Mouse (Mus musculus) stomach, embryonic 15.5 days (tissue): Measurements from ENCODE around the gene 2310011J03Rik. TPM values are rescaled to one million over a fixed set of nuclear protein-coding genes. Genes with fewer than 3 reads are reported as not detected.
"Not testable (repeated sequence)": the region's sequence is repeated elsewhere in the genome, so short reads cannot be mapped to it uniquely, and the experiment has no call there.

Source experiments
- ATAC-seq: fragments of 200-750 bp; cut with Nextera tagmentation; 2 replicates; pipeline ENCODE4 v1.8.0; 2017; ENCODE audit warnings: low read depth, moderate number of reproducible peaks, moderate TSS enrichment; ENCODE audit not compliant: insufficient read depth, low FRiP score
- H3K27ac ChIP-seq: fragments of 300-500 bp; sonication (generic); 2 replicates; pipeline ENCODE4 v1.5.1; 2015; ENCODE audit warnings: mild to moderate bottlenecking, inconsistent platforms
- H3K27me3 ChIP-seq: fragments of 300-500 bp; sonication (generic); replicated peaks from 2 replicates; pipeline ENCODE4 v1.6.1; 2015; ENCODE audit warnings: inconsistent platforms
- H3K36me3 ChIP-seq: fragments of 300-500 bp; sonication (generic); 2 replicates; pipeline ENCODE4 v1.6.1; 2015; ENCODE audit warnings: inconsistent platforms
- H3K4me1 ChIP-seq: fragments of 300-500 bp; sonication (generic); 2 replicates; pipeline ENCODE4 v1.6.1; 2015; ENCODE audit warnings: inconsistent platforms
- H3K4me2 ChIP-seq: fragments of 300-500 bp; sonication (generic); 2 replicates; pipeline ENCODE4 v1.6.1; 2015; ENCODE audit warnings: mild to moderate bottlenecking, inconsistent platforms
- H3K4me3 ChIP-seq: fragments of 300-500 bp; sonication (generic); replicated peaks from 2 replicates; pipeline ENCODE4 v1.5.1; 2015; ENCODE audit warnings: inconsistent platforms
- H3K9ac ChIP-seq: fragments of 300-500 bp; sonication (generic); 2 replicates; pipeline ENCODE4 v1.6.1; 2015; ENCODE audit warnings: inconsistent platforms
- H3K9me3 ChIP-seq: fragments of 300-500 bp; sonication (generic); 2 replicates; pipeline ENCODE4 v1.6.1; 2016; ENCODE audit warnings: inconsistent platforms
- WGBS: fragments of 180-500 bp; shearing (Covaris S2); methylation state at CpG from one replicate; pipeline ENCODE4 v1.1.7; 2015; 5-methylcytosine and 5-hydroxymethylcytosine counted together
- polyA plus RNA-seq: library from polyadenylated mRNA; unstranded; fragments of >200 nt; fragmentation: Nextera tagmentation; extraction: Ambion mirVana; gene quantifications from 2 replicates; pipeline ENCODE4 v1.2.1, GENCODE M21; 2015

The 2310011J03Rik gene
- polyA plus RNA-seq, 1 experiment from 2014 or later, result 40.5 TPM

DNA sequence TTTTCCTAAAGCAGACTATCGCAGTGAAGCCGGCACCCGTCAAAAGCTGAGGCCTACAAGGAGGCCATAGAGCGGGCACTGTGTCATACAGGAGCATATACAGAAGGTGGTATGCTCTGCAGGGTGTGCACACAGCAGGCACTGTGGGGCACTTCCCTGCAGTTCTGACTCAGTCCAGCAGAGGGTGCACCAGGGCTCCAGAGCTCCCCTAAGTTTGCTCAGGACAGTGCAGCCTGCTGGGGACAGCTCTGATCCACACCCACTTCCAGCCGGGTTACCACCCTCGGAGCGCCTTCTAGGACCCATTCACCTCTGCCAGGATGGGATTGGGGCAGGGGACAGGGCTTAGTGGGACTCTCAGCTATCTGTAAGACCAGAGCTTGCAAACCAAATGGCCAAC is 30.0 kb upstream of the 2310011J03Rik start:
- ATAC-seq, result peak; percentile 76
- WGBS, result 4% methylated on average over 7 of the region's 7 CpGs
- H3K27me3 ChIP-seq, result peaks cover 65% of the 10 kb centered on the region
- no peaks in the 10 kb centered on the region for H3K36me3 ChIP-seq
- no peak overlapping the region for H3K27ac ChIP-seq
- peaks cover 27% of the 10 kb centered on the region for H3K4me1 ChIP-seq
- H3K9ac ChIP-seq, result no peak overlapping the region
- no peak overlapping the region for H3K4me2 ChIP-seq
- H3K4me3 ChIP-seq, result no peak overlapping the region
- H3K9me3 ChIP-seq, result no peaks in the 10 kb centered on the region

- Histone ChIP-seq H3K27me3 (peaks cover 66% of the 10 kb centered on the region), H3K36me3 (no peaks in the 10 kb centered on the region), H3K4me2 (peak overlapping the region; percentile 73), H3K4me3 (peak overlapping the region; percentile 43), H3K4me1 (peaks cover 36% of the 10 kb centered on the region), H3K9ac (no peak overlapping the region), H3K9me3 (no peaks in the 10 kb centered on the region), H3K27ac (peak overlapping the region; percentile 61; the same call in 1 of the 2 replicates)
- ATAC-seq, result no peak
- WGBS, result 18% methylated on average over 26 of the region's 26 CpGs
Observed at GRCm38 (mm10) chr10:80348981-80349380, 28.6 kb upstream of the 2310011J03Rik start.

DNA sequence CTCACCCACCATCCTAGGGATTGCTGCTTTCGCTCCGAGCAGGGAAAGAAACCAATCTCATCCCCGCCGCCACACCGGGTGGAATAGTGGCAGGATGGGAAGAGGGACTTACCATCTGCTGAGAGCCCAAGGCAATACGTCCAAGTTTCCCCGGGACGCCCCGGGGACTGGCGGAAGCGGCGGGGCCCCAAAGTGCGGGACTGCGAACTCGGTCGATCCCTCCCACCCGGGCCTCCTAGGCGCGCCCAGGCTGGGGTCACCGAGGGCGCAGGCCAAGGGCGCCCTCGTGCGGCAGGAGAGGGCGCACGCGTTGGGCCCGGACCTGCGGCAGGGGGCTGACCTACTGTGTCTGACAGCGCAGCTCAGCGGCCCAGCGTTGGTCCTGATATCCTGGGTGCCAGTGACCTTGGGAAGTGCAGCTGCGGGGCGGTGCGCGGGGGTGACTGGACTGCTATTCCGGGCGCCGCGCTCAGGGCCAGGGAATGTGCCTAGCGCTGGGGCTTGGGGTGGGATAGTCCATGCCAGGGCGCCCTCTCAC is 28.0 kb upstream of the 2310011J03Rik start, which contains the start of gene Adamtsl5:
Adamtsl5 (minus strand) TSS at position 169 of the 538 bp plus-strand sequence.
- Histone ChIP-seq H3K4me1 (peaks cover 43% of the 10 kb centered on the region), H3K27me3 (peaks cover 72% of the 10 kb centered on the region), H3K4me2 (peak within 1 kb of the TSS; percentile 73), H3K9me3 (no peaks in the 10 kb centered on the region), H3K27ac (peak within 1 kb of the TSS; percentile 61), H3K9ac (peak within 1 kb of the TSS; percentile 32), H3K4me3 (peak within 1 kb of the TSS; percentile 43), H3K36me3 (no peaks in the 10 kb centered on the region)
- ATAC-seq, result peak; percentile 24; the same call in 1 of the 2 replicates
- WGBS, result under 1% methylated on average over 40 of the region's 42 CpGs

DNA sequence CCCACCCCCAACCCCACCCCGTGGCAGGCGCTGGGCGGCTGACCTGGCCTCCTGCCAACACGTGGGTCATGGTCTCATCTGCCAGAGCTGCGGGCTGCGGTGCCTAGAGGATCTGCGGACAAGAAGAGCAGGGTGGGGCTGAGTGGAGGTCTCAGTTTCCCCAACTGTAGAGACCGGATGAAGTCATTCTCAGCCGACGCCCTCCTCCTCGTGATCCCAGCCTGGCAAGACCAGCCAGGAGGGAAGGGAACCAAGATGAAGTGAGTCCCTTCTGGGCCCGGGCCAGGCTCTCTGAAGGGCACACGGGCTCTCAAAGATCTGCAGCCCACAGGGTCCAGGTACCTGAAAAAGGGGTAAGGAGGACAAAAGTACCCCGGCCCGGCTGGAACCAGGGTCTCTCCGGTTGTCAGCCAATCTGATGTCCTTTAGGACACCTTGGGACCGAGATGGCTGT is 27.2 kb upstream of the 2310011J03Rik start:
- ATAC-seq, result no peak
- WGBS, result 15% methylated on average over 17 of the region's 17 CpGs
- H3K9ac ChIP-seq, result peak overlapping the region; percentile 32; the same call in 1 of the 2 replicates
- peaks cover 71% of the 10 kb centered on the region for H3K27me3 ChIP-seq
- H3K4me1 ChIP-seq, result peaks cover 50% of the 10 kb centered on the region
- H3K36me3 ChIP-seq, result no peaks in the 10 kb centered on the region
- H3K27ac ChIP-seq, result 0 out of 2 replicates have a peak overlapping the region, but pooled peaks have one; percentile 11
- peak overlapping the region; percentile 43 for H3K4me3 ChIP-seq
- no peaks in the 10 kb centered on the region for H3K9me3 ChIP-seq
- peak overlapping the region; percentile 73 for H3K4me2 ChIP-seq

DNA sequence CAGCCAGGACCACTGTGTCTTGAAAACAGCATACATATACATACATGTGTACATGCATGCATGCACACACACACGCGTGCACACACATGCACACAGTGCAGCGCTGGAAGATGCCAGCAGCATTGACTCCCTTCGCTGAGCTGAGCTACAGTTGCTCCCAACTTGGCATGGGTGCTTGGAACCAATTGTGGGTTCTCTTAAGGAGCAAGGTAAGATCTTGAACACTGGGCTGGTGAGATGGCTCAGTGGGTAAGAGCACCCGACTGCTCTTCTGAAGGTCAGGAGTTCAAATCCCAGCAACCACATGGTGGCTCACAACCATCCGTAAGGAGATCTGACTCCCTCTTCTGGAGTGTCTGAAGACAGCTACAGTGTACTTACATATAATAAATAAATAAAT is 25.6 kb upstream of the 2310011J03Rik start:
- Histone ChIP-seq H3K27me3 (peaks cover 75% of the 10 kb centered on the region), H3K4me1 (peaks cover 64% of the 10 kb centered on the region)
- not testable (repeated sequence) for ATAC-seq, H3K9me3 ChIP-seq, H3K4me2 ChIP-seq, H3K36me3 ChIP-seq, H3K4me3 ChIP-seq, H3K9ac ChIP-seq, H3K27ac ChIP-seq
- WGBS, result 78% methylated on average over 6 of the region's 6 CpGs

DNA sequence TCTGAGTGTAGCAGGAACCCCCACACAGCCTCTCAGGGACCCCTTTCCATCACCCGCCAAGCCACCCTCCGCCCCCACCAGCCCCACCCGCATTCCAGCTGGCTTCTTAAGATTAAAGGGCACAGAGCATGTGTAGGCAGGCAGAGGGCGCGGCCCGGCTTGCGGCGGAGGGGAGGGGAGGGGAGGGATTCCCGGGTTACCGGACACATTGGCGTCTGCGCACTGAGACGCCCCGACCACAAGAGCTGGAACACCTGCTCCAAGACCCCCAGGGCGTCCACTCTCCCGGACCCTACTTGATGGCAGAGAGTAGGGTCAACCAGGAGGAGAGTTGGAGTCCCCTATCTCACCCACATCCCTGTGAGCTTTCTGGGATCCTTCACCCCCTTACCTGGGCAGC is 24.8 kb upstream of the 2310011J03Rik start:
- Histone ChIP-seq H3K27me3 (peaks cover 79% of the 10 kb centered on the region), H3K4me1 (peaks cover 68% of the 10 kb centered on the region), H3K36me3 (no peaks in the 10 kb centered on the region), H3K9me3 (no peaks in the 10 kb centered on the region), H3K9ac (no peak overlapping the region), H3K4me3 (peak overlapping the region; percentile 19), H3K27ac (peak overlapping the region; percentile 69), H3K4me2 (peak overlapping the region; percentile 44)
- 9% methylated on average over 16 of the region's 16 CpGs for WGBS
- no peak for ATAC-seq

GRCm38 (mm10) chr10:80344131-80344661 is 23.9 kb upstream of the 2310011J03Rik start:
- H3K4me3 ChIP-seq, result peak overlapping the region; percentile 30; the same call in 1 of the 2 replicates

GRCm38 (mm10) chr10:80343425-80343895 is 23.1 kb upstream of the 2310011J03Rik start:
- Histone ChIP-seq H3K36me3 (no peaks in the 10 kb centered on the region), H3K4me3 (peak overlapping the region; percentile 30), H3K27me3 (peaks cover 66% of the 10 kb centered on the region), H3K4me2 (peak overlapping the region; percentile 58), H3K4me1 (peaks cover 59% of the 10 kb centered on the region), H3K27ac (peak overlapping the region; percentile 67), H3K9ac (no peak overlapping the region), H3K9me3 (no peaks in the 10 kb centered on the region)
- 30% methylated on average over 13 of the region's 13 CpGs for WGBS
- peak; percentile 7; the same call in 1 of the 2 replicates for ATAC-seq

More at GRCm38 (mm10) chr10:80344131-80344661, 23.9 kb upstream of the 2310011J03Rik start:
- Histone ChIP-seq H3K4me1 (peaks cover 66% of the 10 kb centered on the region), H3K4me2 (peak overlapping the region; percentile 44), H3K9me3 (no peaks in the 10 kb centered on the region), H3K27me3 (peaks cover 74% of the 10 kb centered on the region), H3K9ac (no peak overlapping the region), H3K36me3 (no peaks in the 10 kb centered on the region), H3K27ac (peak overlapping the region; percentile 69)
- 37% methylated on average over 9 of the region's 9 CpGs for WGBS
- peak; percentile 19; the same call in 1 of the 2 replicates for ATAC-seq

- Histone ChIP-seq H3K27ac (peak overlapping the region; percentile 67), H3K4me1 (peaks cover 53% of the 10 kb centered on the region), H3K36me3 (no peaks in the 10 kb centered on the region), H3K9ac (no peak overlapping the region), H3K27me3 (peaks cover 62% of the 10 kb centered on the region), H3K9me3 (no peaks in the 10 kb centered on the region), H3K4me3 (peak overlapping the region; percentile 30), H3K4me2 (peak overlapping the region; percentile 58)
- 1% methylated on average over 32 of the region's 33 CpGs for WGBS
- ATAC-seq, result peak; percentile 47
Observed at GRCm38 (mm10) chr10:80342749-80343424, 22.6 kb upstream of the 2310011J03Rik start.

- Histone ChIP-seq H3K4me1 (peaks cover 47% of the 10 kb centered on the region), H3K36me3 (no peaks in the 10 kb centered on the region), H3K27ac (no peak overlapping the region; the same call in 1 of the 2 replicates), H3K27me3 (peaks cover 57% of the 10 kb centered on the region), H3K9ac (no peak overlapping the region), H3K4me3 (peak overlapping the region; percentile 30), H3K9me3 (no peaks in the 10 kb centered on the region), H3K4me2 (peak overlapping the region; percentile 58)
- 3% methylated on average over 26 of the region's 26 CpGs for WGBS
- peak; percentile 4; the same call in 1 of the 2 replicates for ATAC-seq
Observed at GRCm38 (mm10) chr10:80342305-80342748, 22.0 kb upstream of the 2310011J03Rik start.

- H3K4me2 ChIP-seq, result peak overlapping the region; percentile 58
- ATAC-seq, result no peak
- no peaks in the 10 kb centered on the region for H3K36me3 ChIP-seq
- H3K4me1 ChIP-seq, result peaks cover 44% of the 10 kb centered on the region
- no peak overlapping the region for H3K9ac ChIP-seq
- peak overlapping the region; percentile 30 for H3K4me3 ChIP-seq
- 5% methylated on average over 47 of the region's 47 CpGs for WGBS
- H3K9me3 ChIP-seq, result no peaks in the 10 kb centered on the region
- no peak overlapping the region for H3K27ac ChIP-seq
- H3K27me3 ChIP-seq, result peaks cover 54% of the 10 kb centered on the region
Observed at GRCm38 (mm10) chr10:80341491-80342304, 21.4 kb upstream of the 2310011J03Rik start.
